Mouse (Mus musculus): Measurements from ENCODE around the gene Ctxn1. TPM values are rescaled to one million over a fixed set of nuclear protein-coding genes. Genes with fewer than 3 reads are reported as not detected.

Gene Ctxn1
- polyA plus RNA-seq, 1 experiment from 2014 or later = 209 TPM

GRCm38 (mm10) chr8:4247951-4248540 lies 11.0 kb downstream of the Ctxn1 start, which contains the start of gene Tgfbr3l:
Tgfbr3l (plus strand) TSS chr8:4248214.
- 82% methylated on average over 15 of the region's 15 CpGs for WGBS
- H3K27ac ChIP-seq = no peak within 1 kb of the TSS
- H3K9me3 ChIP-seq = no peaks in the 10 kb centered on the region
- 0 out of 2 replicates have a peak, but pooled peaks cover 5% of the 10 kb centered on the region for H3K4me1 ChIP-seq
- ATAC-seq (ENCODE audit: low FRiP score, low read depth) = no peak
- 0 out of 2 replicates have a peak within 1 kb of the TSS, but pooled peaks have one; percentile 2 for H3K9ac ChIP-seq
- H3K4me2 ChIP-seq (replicated peaks) = no peak within 1 kb of the TSS
- H3K4me3 ChIP-seq = no peak within 1 kb of the TSS
- H3K36me3 ChIP-seq = peaks cover 66% of the 10 kb centered on the region
- H3K27me3 ChIP-seq (replicated peaks) = peaks cover 9% of the 10 kb centered on the region; the same call in 1 of the 2 replicates

DNA sequence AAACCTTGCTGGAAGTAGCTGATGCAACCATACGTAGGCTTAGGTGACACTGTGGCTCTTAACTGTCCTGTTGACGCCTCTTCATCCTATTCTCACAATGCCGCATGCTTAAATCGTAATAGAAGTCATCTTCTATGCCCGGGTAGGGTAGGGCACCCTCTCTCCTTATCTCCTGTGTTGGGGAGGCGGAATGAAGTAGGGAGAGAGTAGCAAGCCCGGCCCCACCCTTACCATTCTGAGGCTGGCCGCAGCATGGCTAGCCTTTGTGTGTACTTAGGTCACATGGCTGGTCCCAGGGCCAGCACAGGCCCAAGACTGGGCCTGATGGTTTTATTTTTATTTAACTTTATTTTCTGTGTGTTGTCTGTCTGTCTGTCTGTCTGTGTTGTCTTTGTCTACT lies 11.8 kb downstream of the Ctxn1 start:
- H3K4me1 ChIP-seq = 0 out of 2 replicates have a peak, but pooled peaks cover 5% of the 10 kb centered on the region
- 92% methylated on average over 8 of the region's 8 CpGs for whole genome bisulfite sequencing
- H3K27me3 ChIP-seq (replicated peaks) = peaks cover 9% of the 10 kb centered on the region; the same call in 1 of the 2 replicates
- peaks cover 73% of the 10 kb centered on the region for H3K36me3 ChIP-seq
- no peak overlapping the region for H3K4me2 ChIP-seq (replicated peaks)
- no peak overlapping the region for H3K9ac ChIP-seq
- ATAC-seq (ENCODE audit: low FRiP score, low read depth) = no peak
- H3K9me3 ChIP-seq = no peaks in the 10 kb centered on the region
- H3K27ac ChIP-seq = no peak overlapping the region
- H3K4me3 ChIP-seq = no peak overlapping the region

DNA sequence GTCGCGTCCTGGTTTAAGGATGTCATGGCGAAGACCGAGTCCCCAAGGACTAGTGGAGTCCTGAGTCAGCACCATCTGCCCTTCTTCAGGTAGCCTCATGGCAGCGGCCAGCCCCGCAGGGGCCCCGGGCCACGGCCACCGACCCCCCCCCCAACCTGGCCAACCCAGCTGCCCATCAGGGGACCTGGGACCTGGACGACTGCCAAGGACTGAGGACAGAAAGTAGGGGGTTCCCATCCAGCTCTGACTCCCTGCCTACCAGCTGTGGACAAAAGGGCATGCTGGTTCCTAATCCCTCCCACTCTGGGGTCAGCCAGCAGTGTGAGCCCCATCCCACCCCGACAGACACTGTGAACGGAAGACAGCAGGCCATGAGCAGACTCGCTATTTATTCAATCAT lies 13.3 kb downstream of the Ctxn1 start:
- Histone ChIP-seq H3K27ac (no peak overlapping the region), H3K4me3 (no peak overlapping the region), H3K4me2 (replicated peaks) (no peak overlapping the region), H3K4me1 (peaks cover 5% of the 10 kb centered on the region; the same call in 1 of the 2 replicates), H3K9ac (no peak overlapping the region), H3K36me3 (peaks cover 80% of the 10 kb centered on the region), H3K9me3 (no peaks in the 10 kb centered on the region), H3K27me3 (replicated peaks) (peaks cover 9% of the 10 kb centered on the region; the same call in 1 of the 2 replicates)
- no peak for ATAC-seq (ENCODE audit: low FRiP score, low read depth)
- 86% methylated on average over 13 of the region's 13 CpGs for WGBS

GRCm38 (mm10) chr8:4245061-4245460 lies 14.0 kb downstream of the Ctxn1 start:
- H3K27ac ChIP-seq = no peak overlapping the region
- H3K4me1 ChIP-seq = peaks cover 9% of the 10 kb centered on the region
- WGBS = 92% methylated on average over 5 of the region's 5 CpGs
- H3K4me2 ChIP-seq (replicated peaks) = no peak overlapping the region
- no peaks in the 10 kb centered on the region for H3K9me3 ChIP-seq
- H3K36me3 ChIP-seq = peaks cover 79% of the 10 kb centered on the region
- no peak overlapping the region for H3K9ac ChIP-seq
- H3K4me3 ChIP-seq = no peak overlapping the region
- no peak for ATAC-seq (ENCODE audit: low FRiP score, low read depth)
- H3K27me3 ChIP-seq (replicated peaks) = peaks cover 9% of the 10 kb centered on the region; the same call in 1 of the 2 replicates

DNA sequence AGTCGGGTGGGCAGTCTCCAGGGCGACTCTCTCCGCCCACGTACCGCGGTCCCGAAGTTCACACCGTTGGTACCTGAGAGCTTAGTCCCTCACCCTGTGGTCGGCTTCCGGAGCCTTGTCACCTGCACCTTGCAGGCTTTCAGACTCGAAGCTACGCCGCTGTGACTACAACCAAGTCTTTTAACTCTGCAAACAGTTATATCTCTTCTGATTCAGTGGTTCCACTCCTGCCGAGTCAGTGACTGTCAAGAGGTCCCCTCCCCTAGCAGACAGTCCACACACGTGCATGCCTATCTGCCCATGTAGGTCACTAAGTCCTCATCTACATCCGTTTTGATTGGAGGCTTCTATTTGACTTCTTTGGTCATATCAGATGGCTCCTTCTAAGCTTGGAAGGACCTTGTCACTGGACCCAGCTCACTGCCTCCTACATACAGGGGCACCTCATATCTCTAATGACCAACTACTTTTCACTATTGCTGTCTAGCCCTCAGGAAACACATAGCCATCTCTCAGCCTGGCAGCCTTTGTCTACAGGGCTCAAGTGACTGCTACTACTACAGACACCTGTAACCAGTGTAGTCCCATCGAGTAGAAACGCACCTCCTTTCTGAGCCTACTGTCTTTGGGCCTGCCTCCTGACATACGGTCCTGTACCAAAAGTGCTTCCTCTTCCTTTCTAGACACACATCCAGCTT lies 19.7 kb downstream of the Ctxn1 start:
- H3K4me1 ChIP-seq = peaks cover 19% of the 10 kb centered on the region
- 15% methylated on average over 19 of the region's 19 CpGs for WGBS
- H3K4me2 ChIP-seq (replicated peaks) = peak overlapping the region; percentile 92
- H3K27me3 ChIP-seq (replicated peaks) = 0 out of 2 replicates have a peak, but pooled peaks cover 4% of the 10 kb centered on the region
- ATAC-seq (ENCODE audit: low FRiP score, low read depth) = peak; percentile 39
- peaks cover 28% of the 10 kb centered on the region for H3K36me3 ChIP-seq
- H3K4me3 ChIP-seq = peak overlapping the region; percentile 80
- H3K9ac ChIP-seq = peak overlapping the region; percentile 73
- peak overlapping the region; percentile 68; the same call in 1 of the 2 replicates for H3K27ac ChIP-seq
- no peaks in the 10 kb centered on the region for H3K9me3 ChIP-seq

DNA sequence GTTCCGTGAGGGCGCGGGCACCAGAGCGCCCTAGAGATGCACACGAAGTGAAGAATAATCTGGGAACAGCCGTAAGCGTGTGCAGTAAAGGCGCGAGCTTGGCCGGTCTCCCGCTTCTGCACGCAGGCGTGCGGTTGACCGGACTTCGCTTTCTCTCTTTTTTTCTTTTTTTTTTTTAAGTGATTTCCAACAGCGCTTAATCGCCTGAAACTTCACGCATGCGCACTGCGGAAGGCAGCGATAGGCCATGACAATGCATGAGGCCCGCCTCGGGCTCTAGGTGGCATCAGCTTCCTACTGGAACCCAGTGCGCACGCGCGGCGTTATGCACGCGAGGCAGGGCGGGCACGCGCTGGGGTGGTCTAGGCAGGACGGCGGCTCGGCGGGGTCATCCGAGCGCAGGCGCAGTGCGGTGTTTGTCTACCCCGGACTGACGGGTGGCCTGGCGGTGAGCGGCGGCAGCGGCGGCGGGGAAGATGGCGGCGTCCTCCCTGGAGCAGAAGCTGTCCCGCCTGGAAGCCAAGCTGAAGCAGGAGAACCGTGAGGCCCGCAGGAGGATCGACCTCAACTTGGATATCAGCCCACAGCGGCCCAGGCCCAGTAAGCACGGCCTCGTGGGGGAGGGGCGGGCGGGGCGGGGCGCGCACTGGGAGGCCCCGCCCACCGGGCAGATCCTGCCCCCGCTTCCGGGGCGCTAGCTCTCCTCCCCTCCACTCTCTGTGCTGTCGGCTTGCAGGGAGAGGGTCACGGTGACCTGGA lies 20.5 kb downstream of the Ctxn1 start, which contains the start of the genes Map2k7 and Gm49320:
TSS of gene Map2k7 (plus strand) at position 307 of the 759 bp plus-strand sequence.
TSS of gene Gm49320 (plus strand) at position 432 of the 759 bp plus-strand sequence.
- Histone ChIP-seq H3K4me1 (peaks cover 19% of the 10 kb centered on the region), H3K36me3 (peaks cover 21% of the 10 kb centered on the region), H3K9me3 (no peaks in the 10 kb centered on the region), H3K4me3 (peak within 1 kb of the TSS; percentile 80), H3K27ac (peak within 1 kb of the TSS; percentile 76), H3K9ac (peak within 1 kb of the TSS; percentile 73), H3K27me3 (replicated peaks) (0 out of 2 replicates have a peak, but pooled peaks cover 4% of the 10 kb centered on the region), H3K4me2 (replicated peaks) (peak within 1 kb of the TSS; percentile 92)
- WGBS = under 1% methylated on average over 60 of the region's 71 CpGs
- peak; percentile 94 for ATAC-seq (ENCODE audit: low FRiP score, low read depth)

DNA sequence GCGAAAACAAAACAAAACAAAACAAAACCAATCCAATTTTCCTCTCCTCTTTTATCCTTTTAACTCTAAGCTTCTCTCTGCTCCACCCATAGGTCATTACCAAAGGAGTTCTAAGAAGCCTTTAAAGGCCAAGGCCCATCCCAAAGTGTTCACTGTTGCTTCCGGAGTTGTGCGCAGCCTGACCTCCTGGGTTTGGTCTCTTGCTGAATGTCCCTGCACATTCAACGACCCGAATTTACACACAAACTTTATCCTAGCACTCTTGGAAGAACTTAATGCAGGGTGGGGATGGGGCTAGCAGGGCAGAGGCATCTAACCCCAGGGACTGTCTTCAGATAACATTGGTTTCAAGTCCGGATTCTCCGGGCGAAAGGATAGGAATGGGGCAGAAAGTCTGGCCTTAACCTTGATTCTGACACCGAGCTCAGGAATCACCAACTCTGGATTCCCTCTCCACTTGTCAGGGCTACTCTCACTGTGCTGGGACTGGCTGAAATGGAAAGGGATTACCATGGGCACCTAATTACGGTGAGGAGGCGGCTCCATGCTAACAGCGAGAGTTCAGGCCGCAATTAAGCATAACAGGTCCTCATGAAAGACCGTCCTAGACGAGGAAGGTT lies 21.1 kb downstream of the Ctxn1 start:
- Histone ChIP-seq H3K4me2 (replicated peaks) (peak overlapping the region; percentile 92), H3K4me3 (peak overlapping the region; percentile 80), H3K27me3 (replicated peaks) (0 out of 2 replicates have a peak, but pooled peaks cover 4% of the 10 kb centered on the region), H3K9me3 (no peaks in the 10 kb centered on the region), H3K27ac (peak overlapping the region; percentile 76), H3K36me3 (peaks cover 14% of the 10 kb centered on the region), H3K4me1 (peaks cover 19% of the 10 kb centered on the region), H3K9ac (peak overlapping the region; percentile 58)
- peak; percentile 36; the same call in 1 of the 2 replicates for ATAC-seq (ENCODE audit: low FRiP score, low read depth)
- whole genome bisulfite sequencing = 20% methylated on average over 15 of the region's 15 CpGs

DNA sequence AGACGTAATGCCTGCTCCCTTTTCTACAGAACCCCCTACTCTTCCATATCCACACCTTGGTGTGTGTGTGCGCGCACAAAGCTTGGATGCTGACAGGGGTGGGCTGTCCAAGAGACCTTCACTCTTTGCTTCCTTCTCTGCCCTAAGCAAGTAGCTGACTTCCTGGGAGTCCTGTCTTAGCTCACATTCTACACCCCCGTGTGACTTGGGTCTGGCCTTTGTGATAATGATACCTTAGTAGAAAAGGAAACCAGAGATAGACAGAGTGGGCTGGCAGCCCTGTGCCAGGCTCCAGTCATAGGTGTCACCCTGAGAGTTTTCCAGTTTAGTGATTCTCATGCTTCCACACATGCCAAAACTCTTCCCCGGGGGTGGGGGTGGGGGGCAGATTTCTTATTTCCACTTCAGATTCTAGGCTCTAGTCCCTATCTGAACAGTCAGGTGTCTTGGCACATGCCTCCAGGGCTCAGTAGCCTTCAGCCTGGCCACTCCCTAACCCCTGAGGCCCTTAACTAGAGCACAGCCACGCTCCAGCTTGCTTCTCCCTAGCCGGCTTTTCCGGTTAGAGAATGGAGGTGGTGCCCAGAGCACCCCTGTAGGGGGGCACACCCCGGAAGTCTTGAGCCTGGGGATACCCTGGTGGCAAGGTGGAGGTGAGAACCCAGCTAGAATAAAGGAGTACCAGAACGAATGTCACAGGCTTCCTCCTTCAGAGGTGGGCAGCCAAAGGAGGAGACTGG lies 28.3 kb downstream of the Ctxn1 start:
- no peak for ATAC-seq (ENCODE audit: low FRiP score, low read depth)
- Histone ChIP-seq H3K9me3 (no peaks in the 10 kb centered on the region), H3K36me3 (no peaks in the 10 kb centered on the region), H3K4me3 (no peak overlapping the region), H3K4me2 (replicated peaks) (no peak overlapping the region), H3K27ac (no peak overlapping the region), H3K4me1 (peaks cover 6% of the 10 kb centered on the region), H3K27me3 (replicated peaks) (peaks cover 25% of the 10 kb centered on the region), H3K9ac (no peak overlapping the region)
- 62% methylated on average over 10 of the region's 10 CpGs for WGBS

GRCm38 (mm10) chr8:4229784-4230183 lies 29.3 kb downstream of the Ctxn1 start:
- Histone ChIP-seq H3K4me3 (no peak overlapping the region), H3K36me3 (no peaks in the 10 kb centered on the region), H3K4me1 (peaks cover 6% of the 10 kb centered on the region), H3K4me2 (replicated peaks) (no peak overlapping the region), H3K9me3 (no peaks in the 10 kb centered on the region), H3K27me3 (replicated peaks) (peaks cover 25% of the 10 kb centered on the region), H3K27ac (no peak overlapping the region), H3K9ac (no peak overlapping the region)
- 76% methylated on average over 5 of the region's 5 CpGs for WGBS
- no peak for ATAC-seq (ENCODE audit: low FRiP score, low read depth)

DNA sequence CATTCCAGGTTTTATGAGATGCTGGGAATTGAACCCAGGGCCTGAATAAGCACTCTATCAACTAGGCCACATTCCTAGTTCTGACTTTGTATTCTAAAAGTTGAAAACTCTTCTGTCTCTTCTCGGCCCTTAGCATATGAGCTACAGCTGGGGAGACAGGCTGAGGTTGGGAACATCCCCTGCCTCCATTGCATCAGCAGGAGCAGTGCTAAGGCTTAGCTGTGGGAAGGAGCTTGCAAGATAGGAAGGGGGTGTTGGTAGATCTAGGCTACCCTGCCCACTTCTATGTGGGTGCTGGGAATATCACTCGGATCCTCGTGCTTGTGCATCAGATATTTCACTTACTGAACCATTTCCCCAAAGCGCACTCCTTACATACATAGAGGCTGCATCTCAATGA lies 31.2 kb downstream of the Ctxn1 start:
- Histone ChIP-seq H3K4me1 (peaks cover 6% of the 10 kb centered on the region), H3K9me3 (no peaks in the 10 kb centered on the region), H3K4me3 (no peak overlapping the region), H3K4me2 (replicated peaks) (no peak overlapping the region), H3K36me3 (no peaks in the 10 kb centered on the region), H3K27ac (no peak overlapping the region), H3K27me3 (replicated peaks) (peaks cover 25% of the 10 kb centered on the region), H3K9ac (no peak overlapping the region)
- ATAC-seq (ENCODE audit: low FRiP score, low read depth) = no peak
- WGBS = 91% methylated on average over 4 of the region's 4 CpGs

DNA sequence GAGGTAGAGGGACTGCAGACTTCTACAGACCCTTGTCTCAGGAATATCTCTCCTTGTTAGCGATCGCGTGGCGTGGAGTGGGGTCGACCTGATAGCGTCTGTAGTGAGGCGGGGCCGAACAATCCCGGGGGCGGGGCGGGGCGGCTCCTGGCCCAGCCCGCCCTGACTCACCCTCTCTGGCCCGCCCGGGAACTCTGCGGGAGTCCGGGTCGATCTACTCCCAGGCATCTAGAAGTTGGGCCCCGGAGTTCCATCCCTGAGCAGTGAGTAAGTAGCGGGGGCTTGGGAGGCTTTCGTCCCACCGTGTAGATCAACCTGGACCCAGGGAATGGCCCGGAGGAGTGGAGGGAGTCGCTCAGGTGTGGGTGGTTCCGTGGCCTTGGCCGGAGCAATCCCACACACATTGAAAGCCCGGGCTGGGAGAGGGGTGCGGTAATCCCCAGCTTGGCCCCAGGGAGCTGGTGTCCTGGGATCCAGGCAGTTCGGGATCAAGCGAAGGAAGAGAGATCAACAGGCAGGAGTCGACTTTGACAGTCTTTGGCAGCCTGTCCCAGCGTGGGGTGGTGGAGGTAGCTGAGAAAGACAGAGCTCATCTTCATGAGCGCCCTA lies 32.2 kb downstream of the Ctxn1 start, which contains the start of gene Lrrc8e:
TSS of gene Lrrc8e (plus strand) at position 89 of the 609 bp plus-strand sequence.
- ATAC-seq (ENCODE audit: low FRiP score, low read depth) = no peak
- no peak within 1 kb of the TSS for H3K27ac ChIP-seq
- WGBS = 6% methylated on average over 33 of the region's 33 CpGs
- no peaks in the 10 kb centered on the region for H3K36me3 ChIP-seq
- peak within 1 kb of the TSS; percentile 51 for H3K4me2 ChIP-seq (replicated peaks)
- no peak within 1 kb of the TSS for H3K9ac ChIP-seq
- peaks cover 6% of the 10 kb centered on the region for H3K4me1 ChIP-seq
- H3K4me3 ChIP-seq = 0 out of 2 replicates have a peak within 1 kb of the TSS, but pooled peaks have one; percentile 7
- H3K9me3 ChIP-seq = no peaks in the 10 kb centered on the region
- peaks cover 25% of the 10 kb centered on the region for H3K27me3 ChIP-seq (replicated peaks)
